Mouse (Mus musculus) thymus, adult 18-20 months (tissue): Measurements from ENCODE around the gene Lrrc1.

Source experiments
- DNase-seq, 2 experiments: peaks; one replicate each; pipeline ENCODE4 v3.0.0; 2022; ENCODE audit warnings: mixed read lengths in 2 of 2

The Lrrc1 gene

DNA sequence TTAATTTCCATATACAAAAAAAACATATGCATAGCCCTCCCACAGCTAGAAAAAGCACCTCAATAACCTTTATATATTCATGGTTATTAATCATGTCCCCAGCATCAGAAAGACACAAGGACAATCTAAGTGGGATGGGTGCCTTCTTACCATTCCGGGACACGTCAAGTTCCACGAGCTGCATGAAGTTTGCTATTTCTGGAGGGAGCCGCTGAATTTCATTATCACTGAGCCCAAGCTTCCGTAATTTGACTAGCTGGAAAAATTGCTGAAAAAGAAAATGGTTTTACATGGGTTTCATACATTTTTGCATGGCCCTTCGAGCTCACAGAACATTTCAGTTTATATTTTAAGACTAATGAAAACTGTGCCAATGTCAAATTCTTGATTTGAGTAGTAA is 45.6 kb downstream of the Lrrc1 start:
- no peak for DNase-seq

DNA sequence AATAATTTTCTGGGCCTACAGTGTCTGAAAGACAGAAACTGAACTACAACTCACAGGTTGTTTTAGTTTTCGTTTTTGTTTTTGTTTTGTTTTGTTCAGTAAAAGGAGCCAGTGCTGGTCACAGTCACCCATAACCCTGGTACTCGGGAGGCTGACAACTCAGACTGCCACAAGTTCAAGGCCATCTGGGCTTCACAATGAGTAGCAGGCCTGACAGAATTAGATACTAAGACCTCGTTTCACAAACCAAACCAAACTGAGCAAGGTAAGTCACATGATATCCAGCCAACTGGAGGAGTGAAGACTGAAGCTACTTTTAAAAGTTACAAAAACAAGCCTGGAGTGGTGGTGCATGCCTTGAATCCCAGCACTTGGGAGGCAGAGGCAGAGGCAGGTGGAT is 46.3 kb downstream of the Lrrc1 start:
- DNase-seq, result no peak

GRCm38 (mm10) chr9:77497173-77497572 is 47.5 kb downstream of the Lrrc1 start:
- DNase-seq, result no peak

DNA sequence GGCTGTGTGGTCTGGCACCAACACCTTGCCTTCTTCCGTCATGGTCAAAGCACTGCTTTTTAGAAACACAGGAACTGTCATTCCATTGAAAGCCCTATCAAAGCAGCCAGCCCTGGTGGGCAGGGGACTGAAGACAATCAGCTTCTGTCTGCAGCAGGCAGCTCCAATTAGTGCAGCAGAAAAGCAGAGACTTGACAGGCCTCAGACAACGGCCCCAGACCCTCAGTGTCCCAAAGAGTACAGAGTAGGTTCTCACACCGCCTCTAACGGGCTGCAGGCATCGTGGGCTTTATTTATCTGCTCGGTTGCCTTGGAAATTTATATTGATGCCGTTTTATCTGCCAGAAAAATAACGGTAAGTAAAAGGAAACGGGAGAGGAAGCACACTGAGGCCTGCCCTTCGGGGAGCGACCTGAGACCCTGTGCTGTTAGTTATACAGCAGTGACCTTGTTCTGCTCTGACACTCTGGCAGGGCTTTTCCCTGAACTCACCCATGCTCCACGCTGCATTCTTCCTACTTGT is 48.1 kb downstream of the Lrrc1 start:
- DNase-seq, result no peak

GRCm38 (mm10) chr9:77494307-77494706 is 50.4 kb downstream of the Lrrc1 start:
- no peak for DNase-seq

DNA sequence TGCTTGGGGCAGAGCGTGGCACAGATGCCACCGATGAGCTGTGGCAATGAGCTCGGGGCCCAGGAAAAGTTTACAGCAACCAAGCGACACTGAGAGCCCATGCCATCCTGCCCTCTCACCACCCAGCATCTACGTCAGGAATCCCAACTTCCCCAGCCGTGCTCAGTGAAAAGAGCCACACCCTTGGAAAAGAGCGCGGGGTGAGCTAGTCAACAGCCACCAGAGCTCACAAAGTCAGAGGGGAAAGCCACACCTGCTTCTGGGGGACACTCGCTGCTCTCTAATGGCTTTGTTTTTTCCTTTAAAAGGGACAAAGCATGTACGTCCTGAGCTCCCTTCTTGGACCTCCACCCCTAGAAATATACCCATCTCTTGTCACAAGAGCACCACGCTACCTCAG is 56.1 kb downstream of the Lrrc1 start:
- no peak for DNase-seq

GRCm38 (mm10) chr9:77487427-77487826 is 57.2 kb downstream of the Lrrc1 start:
- DNase-seq, result no peak

- no peak for DNase-seq
These were observed 58.8 kb downstream of the Lrrc1 start for GRCm38 (mm10) chr9:77485915-77486314.

DNA sequence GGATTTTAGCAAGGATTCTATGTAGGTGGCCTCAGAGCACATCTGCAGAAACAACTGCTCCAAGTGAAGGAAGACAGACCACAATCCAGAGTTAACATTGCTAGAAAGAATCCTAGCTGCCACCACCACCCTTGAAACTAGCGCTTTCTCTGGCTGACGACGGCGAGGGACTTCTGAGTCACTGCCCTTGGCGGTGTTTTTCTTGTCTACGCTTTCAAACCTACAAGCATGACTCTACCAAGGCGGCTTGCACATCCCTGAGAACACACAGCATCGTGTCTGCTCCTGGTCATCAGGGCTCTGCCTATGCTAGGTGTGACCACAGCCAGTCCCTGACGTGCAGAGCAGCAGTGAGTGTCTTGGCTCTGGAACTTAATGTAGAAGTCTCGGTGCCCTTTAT is 59.9 kb downstream of the Lrrc1 start:
- no peak for DNase-seq

DNA sequence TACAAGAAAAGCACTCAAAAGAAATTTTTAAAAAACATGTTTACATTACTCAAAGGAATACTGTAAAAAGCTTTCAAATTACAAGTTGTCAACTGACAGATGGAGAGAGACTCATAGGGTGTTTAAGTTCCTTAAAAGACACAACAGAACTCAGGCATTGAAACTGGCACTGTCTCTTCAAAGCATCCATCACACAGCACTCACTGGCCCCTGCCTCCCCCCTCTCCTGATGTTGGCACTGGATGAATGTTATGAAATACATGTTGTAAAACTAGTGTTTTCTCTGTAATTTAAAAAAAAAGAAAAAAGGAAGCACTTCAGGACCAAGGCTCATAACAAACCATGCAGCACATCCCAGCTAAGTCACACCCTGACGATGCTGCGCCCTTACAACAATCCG is 61.1 kb downstream of the Lrrc1 start:
- no peak for DNase-seq

GRCm38 (mm10) chr9:77482281-77482680 is 62.4 kb downstream of the Lrrc1 start:
- DNase-seq, result no peak

GRCm38 (mm10) chr9:77481380-77481779 is 63.3 kb downstream of the Lrrc1 start:
- no peak for DNase-seq

DNA sequence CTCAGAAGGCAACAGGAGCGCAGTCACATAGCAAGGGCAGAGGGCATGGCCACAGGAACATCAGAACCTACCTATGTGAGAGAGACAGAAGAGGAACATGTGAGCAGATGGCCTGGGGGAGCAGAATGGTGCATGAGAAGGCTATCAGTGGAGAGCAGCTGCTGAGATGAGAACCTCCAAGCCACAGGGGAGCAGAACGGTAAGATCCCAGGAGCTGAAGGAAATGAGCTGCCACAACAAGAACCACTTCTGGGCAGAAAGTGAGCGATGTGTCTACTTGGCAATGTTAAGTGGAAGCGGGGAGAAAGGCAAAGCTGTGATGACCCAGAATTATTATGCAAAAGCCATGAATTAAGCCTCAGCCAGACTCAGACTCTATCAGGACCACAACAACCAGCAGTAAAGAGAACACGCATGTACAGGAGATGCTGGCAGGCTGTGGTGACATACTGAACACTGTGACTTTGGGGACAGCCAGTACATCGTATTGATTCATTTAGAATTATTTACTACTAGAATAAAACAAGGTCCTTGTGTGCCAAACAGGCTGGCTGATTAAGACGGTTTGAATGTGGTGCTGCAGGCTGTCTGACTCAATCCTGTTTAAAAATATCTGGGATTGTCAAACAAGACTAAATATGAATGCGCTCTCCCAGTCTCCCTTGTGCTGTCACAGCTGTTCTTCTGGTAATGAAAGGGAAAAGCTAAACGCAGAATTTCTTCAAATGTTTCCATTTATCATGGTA is 63.9 kb downstream of the Lrrc1 start:
- no peak for DNase-seq

DNA sequence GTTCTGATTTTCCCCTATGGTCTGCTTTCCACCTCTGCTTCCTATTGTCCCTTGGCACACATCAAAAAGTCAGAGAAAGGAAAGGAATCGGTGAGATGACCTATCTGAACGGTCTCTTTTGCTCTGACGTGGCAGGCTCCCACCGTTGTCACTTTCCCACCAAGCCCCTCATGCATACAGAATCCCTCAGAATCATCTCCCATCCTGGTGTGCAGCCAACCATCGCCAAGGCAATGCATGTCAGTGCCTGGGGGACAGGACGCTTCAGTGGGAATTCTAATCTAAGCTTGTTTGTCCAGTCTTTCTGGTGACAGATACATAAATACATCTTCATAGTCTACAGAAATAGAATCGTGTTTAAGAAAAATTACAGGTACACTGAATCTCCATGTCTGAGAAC is 64.7 kb downstream of the Lrrc1 start:
- no peak for DNase-seq

DNA sequence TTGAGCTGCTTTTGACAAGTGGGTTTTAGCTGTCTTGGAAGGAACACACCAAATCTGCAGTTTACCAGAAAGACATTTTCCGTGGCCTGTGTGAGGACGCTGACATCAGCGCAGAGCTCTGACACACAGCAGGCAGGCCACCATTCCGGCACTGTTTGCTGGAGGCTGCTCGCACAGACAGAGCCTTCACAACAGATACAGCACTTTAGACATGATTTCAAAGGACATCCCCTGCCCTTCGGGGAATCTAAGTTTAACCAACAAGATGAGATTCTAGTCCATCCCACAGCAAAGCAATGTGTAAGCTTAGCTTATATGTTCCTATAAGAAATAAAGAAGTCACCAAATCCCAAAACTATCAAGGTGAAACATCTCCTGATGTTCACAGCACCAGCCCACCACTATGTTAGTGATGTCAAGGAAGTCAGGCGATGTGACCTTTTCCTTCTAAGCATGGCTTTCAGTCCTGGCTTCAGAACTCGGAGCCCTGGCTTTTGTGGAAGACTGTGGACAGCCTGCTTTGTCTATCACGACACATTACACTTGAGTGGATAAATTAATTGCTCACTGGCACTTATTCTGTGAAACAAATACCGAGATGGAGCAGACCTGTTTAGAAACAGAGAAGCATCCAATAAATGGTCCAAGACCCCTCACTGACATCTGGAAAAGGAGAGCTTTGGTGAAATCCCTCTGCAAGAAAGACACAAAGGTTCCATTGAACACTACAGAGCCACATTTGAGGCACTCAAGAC is 66.3 kb downstream of the Lrrc1 start:
- DNase-seq, result no peak

GRCm38 (mm10) chr9:77474535-77474934 is 70.1 kb downstream of the Lrrc1 start:
- no peak for DNase-seq

DNA sequence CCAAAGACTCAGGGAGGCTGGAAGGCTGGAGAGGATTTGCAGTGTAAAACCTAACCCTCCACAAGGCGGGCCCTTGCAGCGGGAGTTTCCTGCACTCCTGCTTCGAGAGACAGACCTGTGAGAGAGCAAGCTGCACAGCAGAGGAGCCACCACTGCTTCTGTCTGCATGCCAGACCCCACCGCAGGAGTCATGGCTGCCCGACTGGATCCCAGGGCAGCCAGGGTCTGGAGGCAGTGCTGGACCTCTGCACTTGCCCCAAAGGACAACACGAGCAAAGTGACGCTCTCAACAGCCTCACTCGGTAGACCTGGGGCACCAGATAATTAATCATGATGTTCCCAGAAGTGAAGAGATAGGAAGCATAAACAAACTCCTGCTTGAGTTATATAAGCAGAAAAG is 72.1 kb downstream of the Lrrc1 start:
- DNase-seq, result no peak

DNA sequence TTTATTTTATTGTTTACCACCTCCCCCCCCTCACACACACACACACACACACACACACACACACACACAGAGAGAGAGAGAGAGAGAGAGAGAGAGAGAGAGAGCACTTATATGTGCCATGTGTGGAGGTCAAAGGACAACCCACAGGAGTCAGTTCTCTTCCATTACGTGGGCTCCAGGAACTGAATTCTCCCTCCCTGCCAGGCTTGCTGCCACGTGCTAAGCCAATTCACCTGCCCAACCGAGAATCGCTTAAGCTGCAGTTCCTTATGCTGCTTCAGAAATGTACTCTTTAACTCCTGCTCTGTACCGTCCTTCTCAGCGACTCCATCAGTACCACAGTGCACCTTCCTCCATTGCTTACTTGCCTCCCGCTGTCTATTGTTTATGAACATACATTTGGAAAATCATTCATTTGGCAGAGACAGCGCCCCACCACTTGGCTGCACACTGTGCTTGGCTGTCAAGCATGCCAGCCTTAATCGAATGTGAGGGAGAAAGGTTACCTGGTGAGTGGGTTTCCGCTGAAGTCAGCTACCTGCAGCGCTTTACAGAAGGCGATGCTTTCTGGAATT is 72.9 kb downstream of the Lrrc1 start:
- DNase-seq, result no peak

GRCm38 (mm10) chr9:77469791-77470607 is 74.7 kb downstream of the Lrrc1 start:
- peak; percentile 72 to 81 for DNase-seq

GRCm38 (mm10) chr9:77466926-77467325 is 77.7 kb downstream of the Lrrc1 start:
- DNase-seq, result peak in 1 of 2 experiments; percentile 64

GRCm38 (mm10) chr9:77465401-77465800 is 79.3 kb downstream of the Lrrc1 start:
- DNase-seq, result no peak

DNA sequence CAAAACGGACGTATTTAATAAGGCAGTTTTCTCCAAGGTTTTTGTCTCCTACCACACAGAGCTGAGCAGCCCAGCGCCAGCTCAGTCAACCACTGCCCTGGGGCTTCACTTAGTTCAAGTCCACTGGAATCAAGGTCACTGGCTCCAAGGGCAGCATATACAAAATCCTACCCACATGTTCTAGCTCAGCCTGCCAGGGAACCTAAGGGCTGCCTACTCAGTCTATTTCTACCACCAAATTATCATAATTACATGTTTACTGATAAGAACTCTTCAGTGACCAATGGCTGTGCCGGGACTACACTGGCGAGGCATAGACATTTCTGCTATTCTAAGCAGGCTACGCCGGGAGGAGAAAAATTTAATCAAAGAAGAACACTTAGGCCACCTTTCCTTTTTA is 80.8 kb downstream of the Lrrc1 start:
- no peak for DNase-seq

DNA sequence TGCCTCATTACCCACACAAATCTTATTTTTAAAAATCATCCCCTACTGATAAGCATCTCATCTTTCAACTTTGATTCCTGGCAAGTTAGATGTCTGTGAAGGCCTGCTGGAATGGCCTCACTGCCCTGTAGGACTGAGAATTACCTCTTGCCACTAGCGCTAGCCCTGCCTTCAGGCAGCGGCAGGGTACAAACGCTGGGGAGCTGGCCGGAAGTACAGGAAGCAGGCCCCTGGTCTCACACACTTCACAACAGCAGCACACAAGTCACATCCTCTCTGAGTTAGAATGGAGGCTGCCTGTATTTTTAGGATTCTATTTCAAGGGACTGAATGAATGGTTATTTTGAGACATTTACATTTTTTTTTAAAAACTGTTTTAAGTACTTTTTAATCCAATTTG is 81.5 kb downstream of the Lrrc1 start:
- DNase-seq, result peak in 1 of 2 experiments; percentile 41
